Mouse (Mus musculus): ENCODE measurements around the gene Celsr1.

Celsr1 gene

DNA sequence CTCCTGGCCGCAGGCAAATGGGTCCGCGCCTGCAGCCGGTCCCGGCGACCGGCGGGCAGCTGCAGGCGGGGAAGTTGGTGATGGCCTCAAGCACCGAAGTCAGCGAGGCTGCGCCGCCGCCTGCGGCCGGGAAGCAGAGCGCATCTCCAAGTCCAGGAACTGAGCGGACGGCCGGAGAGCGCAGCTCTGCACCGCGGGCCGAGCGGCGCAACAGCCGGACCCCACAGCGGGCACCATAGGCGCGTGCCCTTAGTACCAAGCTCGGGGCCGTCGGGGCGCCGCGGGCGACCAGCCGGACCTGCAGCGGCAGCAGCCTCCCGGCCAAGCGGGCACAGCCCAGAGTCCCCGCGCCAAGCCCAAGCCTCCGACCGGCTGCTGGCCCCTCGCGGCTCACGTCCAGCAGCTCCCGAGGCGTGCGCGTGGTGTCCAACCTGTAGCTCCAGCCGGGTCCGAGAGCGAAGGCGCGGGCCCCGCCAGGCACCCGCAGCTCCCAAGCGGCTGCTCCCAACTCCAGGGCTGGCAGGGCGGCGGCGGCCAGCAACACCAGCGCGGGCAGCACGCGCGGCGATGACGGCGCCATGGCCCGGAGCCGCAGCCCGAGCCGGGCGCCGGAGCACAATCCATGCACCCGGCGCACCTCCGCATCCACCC, at the start of gene Celsr1:
Celsr1 (minus strand) TSS at position 587 of the 651 bp plus-strand sequence.
- DNase-seq (ENCODE audit: low spot score in 2 of 2): no peak

- no peak for DNase-seq (ENCODE audit: low spot score in 2 of 2)
These were observed 49.7 kb upstream of the Celsr1 start for GRCm38 (mm10) chr15:86083261-86083741.

DNA sequence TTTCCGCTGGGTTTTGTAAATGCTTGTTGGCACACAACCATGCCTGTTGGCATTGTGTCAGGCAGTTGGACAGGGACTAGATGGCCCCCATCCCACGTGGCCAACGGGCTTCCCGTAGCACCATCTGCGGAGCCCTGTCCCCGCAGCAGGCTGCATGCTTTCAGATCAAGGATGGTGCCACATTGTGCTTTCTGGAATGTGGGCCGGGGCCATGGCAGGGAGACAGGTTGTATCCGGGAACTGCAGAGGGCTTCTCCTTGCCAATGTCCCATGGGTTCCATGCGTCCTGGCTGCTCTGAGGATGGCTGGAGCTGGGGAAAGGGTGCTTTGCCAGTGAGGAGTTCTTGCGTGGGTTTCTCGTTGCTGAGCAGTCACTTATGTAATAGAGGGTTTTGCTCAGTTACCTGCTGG, 49.0 kb upstream of the Celsr1 start:
- no peak for DNase-seq (ENCODE audit: low spot score in 2 of 2)

GRCm38 (mm10) chr15:86081654-86082053, 48.1 kb upstream of the Celsr1 start:
- no peak for DNase-seq (ENCODE audit: low spot score in 2 of 2)

DNA sequence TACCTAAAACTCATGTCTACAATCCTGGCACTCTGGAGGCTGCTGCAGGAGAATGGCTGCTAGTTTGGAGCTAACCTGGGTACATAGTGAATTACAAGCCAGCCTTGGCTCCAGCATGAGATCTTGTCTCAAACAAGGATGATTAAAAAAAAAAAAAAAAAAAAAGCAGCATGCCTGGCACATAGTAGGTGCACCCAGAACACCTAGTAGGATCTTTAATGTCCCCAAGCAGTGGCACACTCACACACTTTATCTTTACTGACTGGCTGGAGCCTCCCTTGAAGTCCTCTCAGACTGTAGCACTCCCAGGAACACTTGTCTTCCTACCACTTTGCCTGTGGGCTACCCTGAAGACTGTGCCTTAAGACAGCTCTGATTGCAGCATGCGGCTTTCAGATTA, 46.8 kb upstream of the Celsr1 start:
- no peak for DNase-seq (ENCODE audit: low spot score in 2 of 2)

GRCm38 (mm10) chr15:86079876-86080275, 46.3 kb upstream of the Celsr1 start:
- no peak for DNase-seq (ENCODE audit: low spot score in 2 of 2)

DNA sequence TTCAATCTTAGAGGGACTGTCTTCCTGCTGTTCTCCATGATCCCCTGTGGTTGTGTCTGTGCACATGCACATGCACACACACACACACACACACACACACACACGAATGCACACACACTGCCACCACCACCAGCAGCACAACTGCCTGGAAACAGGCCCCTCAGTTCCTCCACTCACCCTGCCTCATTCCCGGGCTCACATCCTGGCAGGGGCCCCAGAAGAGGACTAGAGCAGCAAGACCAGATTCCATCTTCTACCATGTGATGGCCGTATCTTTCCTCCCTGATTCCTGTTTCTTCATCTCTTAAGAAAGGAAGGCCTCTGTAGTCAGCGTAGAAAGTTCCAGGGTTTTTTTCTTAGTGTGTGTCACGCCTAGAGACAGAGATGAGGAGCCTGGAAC, 45.9 kb upstream of the Celsr1 start:
- DNase-seq (ENCODE audit: low spot score in 2 of 2): no peak

- no peak for DNase-seq (ENCODE audit: low spot score in 2 of 2)
These were observed 45.1 kb upstream of the Celsr1 start for GRCm38 (mm10) chr15:86078481-86079216.

- no peak for DNase-seq (ENCODE audit: low spot score in 2 of 2)
These were observed 44.4 kb upstream of the Celsr1 start for GRCm38 (mm10) chr15:86077934-86078333.

- no peak for DNase-seq (ENCODE audit: low spot score in 2 of 2)
These were observed 42.8 kb upstream of the Celsr1 start for GRCm38 (mm10) chr15:86076378-86076777.

- no peak for DNase-seq (ENCODE audit: low spot score in 2 of 2)
These were observed 42.4 kb upstream of the Celsr1 start for GRCm38 (mm10) chr15:86076048-86076315.

GRCm38 (mm10) chr15:86075305-86076047, 41.9 kb upstream of the Celsr1 start:
- no peak for DNase-seq (ENCODE audit: low spot score in 2 of 2)

- DNase-seq (ENCODE audit: low spot score in 2 of 2): no peak
These were observed 40.8 kb upstream of the Celsr1 start for GRCm38 (mm10) chr15:86074171-86074937.

DNA sequence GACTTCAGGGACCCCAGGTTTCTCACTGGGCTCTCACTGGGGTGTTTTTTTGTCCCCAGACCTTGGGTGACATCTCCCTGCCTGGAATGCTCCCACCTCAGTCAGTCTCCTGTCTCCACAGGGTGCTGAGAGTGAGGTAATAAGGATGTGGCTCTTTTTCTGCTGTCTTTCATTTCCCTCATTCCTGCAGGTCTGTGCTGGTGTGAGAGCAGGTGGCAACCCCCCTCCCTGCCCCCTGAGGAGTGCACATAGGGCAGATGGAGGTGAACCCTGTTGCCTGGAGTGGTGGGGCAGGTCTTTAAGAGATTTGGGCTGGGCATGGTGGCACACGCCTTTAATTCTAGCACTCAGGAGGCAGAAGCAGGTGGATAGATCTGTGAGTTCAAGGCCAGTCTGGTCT, 37.6 kb upstream of the Celsr1 start:
- DNase-seq (ENCODE audit: low spot score in 2 of 2): no peak

DNA sequence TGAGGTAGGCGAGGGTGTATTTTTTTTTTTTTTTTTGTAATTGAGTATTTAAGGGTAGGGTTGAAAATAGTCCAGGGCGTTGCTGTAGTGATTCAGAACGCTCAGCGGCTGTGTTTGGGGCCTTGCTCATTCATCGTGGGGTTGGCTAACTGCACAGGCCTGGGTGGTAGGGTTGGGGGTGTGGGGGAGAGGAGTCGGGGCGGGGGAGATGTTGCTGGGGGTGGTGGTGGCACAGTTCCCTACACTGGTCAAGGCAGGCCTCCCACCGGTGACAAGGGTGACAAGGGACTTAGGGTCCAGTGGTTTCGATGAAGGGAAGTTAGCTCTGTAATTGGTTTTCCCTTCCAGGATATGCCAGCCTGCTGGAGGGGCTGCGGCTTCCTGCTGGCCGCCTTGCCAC, 36.8 kb upstream of the Celsr1 start:
- no peak for DNase-seq (ENCODE audit: low spot score in 2 of 2)

GRCm38 (mm10) chr15:86069011-86069791, 35.6 kb upstream of the Celsr1 start:
- no peak for DNase-seq (ENCODE audit: low spot score in 2 of 2)

DNA sequence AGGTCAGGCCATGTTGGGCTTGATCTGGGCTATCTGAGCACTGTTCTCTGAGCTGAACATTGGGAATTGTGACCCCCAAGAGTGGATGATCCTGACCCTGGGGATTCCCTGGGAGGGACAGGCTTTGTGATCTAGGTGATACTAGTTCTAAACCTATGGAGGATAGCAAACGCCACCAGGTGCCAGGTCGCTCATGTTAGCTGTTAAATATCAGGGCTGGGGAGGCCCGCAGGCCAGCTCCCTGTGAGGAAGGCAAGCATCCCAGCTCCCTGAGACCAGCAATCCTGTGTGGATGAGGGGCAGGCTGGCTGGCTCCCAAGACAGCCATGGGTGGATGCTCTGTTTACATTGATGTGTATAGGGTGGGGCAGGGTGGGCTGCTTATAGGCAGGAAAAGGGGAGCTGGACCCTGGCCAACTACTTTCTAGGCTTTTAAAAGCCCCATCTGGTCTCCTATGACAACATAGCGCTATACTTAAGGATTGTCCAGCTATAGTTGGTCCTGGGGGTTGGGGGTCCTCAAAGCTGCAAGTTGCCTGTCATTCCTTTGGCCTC, 34.4 kb upstream of the Celsr1 start:
- DNase-seq (ENCODE audit: low spot score in 2 of 2): no peak

DNA sequence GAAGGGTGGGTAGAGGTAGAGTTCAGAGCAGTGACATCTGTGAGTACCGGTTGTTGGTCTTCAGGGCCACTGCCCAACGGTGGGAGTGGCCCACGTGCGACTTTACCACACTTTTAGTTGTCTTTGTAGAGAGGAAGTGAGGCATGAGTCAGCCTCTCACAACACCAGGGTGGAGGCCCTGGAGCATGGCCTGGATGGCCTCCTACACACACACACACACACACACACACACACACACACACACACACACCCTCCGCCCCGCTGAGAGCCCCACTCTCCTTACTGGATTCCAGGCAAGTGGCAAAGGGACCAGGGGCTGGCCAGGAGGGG, 34.0 kb upstream of the Celsr1 start:
- DNase-seq (ENCODE audit: low spot score in 2 of 2): peak in 1 of 2 experiments; percentile 45

DNA sequence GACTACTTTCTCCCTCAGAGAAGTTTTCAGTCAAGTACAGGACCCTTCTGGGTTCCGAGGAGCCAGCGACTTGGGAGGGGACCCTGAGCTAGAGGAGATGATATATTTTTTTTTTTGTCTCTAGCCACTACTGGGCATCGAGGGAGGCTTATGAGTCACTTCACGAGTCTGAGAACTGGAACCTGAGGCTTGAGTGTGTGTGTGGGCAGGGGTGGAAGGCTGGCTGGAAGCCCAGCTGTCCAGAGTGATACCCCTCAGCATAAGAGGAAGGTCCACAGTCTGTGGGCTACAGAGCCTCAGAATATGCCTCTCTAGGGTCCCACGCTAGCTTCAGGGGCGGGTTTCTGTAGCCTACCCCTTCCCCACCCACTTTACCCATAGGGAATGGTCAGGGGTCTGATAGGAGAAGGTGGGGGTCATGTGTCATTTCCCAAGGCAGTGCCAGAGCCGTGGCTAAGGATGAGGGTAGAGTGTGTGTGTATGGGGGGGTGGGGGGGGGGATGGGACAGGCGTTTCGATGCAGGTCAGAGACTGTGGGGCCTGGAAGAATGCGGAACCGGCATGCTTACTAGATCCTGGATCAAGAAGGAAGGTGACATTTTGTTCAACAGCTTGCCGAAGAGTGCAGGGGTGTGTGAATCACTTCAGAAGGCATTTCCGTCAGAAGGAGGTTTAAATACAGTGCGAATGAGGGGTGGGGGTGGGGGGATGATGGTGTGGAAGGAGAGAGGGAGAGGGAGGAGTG, 33.4 kb upstream of the Celsr1 start:
- peak; percentile 60 to 75 for DNase-seq (ENCODE audit: low spot score in 2 of 2)

DNA sequence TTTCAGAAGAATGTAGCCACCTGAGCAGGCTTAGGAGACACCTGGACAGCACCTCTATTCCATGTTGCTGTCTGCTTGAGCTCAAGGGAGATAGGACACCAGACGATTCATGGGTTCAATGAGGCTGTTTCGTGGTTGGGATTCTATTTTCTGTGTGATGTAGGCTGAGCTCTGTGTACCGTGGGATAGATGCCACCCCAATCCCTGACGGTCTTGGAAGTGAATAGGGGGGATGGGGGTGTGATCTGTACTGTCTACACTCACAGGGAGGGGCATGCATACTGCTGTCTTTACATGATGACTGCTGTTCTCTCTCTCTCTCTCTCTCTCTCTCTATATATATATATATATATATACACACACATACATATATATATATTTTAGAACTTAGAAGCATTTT, 31.8 kb upstream of the Celsr1 start:
- no peak for DNase-seq (ENCODE audit: low spot score in 2 of 2)

Measured in right cerebral cortex, postnatal 36 days (tissue).